Mouse (Mus musculus): ENCODE measurements around the gene Incenp.
"Not testable (repeated sequence)": the region's sequence is repeated elsewhere in the genome, so short reads cannot be mapped to it uniquely, and the experiment has no call there.

DNA sequence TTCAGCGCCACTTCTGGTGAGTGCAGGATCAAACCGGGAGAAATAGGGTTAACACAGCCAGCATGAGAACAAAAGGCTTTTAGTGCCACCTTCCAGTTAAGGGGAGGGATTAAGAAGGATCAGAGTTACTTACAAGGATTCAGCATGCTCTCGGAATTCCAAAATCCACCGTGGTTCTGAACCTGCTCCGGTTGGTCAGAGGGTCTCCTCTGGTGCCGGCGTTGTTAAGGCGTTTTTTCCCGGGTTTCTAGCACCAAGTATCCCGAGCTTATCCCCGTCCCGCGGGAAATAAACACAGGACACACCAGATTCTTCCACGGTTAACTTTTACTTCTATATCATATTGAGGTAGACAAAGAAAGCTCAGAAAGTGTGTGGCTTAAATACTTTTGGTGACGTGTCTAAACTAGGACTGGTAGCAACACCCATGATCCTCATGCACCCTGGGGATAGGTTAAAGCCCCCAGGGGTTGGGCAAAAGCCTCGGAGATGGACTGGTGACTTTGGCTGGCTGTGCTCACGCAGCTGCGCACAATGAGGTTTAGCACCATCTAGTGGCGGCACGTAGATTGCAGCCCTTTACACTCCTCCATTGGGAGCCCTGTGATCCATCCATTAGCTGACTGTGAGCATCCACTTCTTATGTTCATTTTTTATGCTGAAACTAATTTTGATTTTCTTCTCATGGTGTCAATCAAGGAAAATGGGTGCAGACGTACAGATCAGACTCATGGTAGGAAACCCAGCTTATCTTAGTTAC lies 62.6 kb downstream of the Incenp start:
- not testable (repeated sequence) for TF ChIP-seq POLR2A (IDR thresholded peaks at IDR 0.05; ENCODE audit: borderline replicate concordance, extremely low read depth, low read depth, low read length); CTCF (IDR thresholded peaks at IDR 0.05; ENCODE audit: insufficient read depth, low read length)
